ENCODE assay signal across 10 mouse cellular contexts in genomic region chr17:86464689-86465363, GRCm38 (mm10). TPM values are rescaled to one million over a fixed set of nuclear protein-coding genes. Genes with fewer than 3 reads are reported as not detected.
DNase-seq lines count a peak whose midpoint lies in the region; ATAC-seq and TF ChIP-seq lines count a peak whose summit lies in the region.
"Had no signal": no experiment of that assay in that cellular context is flagged by ENCODE, and none has a peak within 500 bp of the region (broad histone marks: within the 10 kb centered on the region; RNA-seq: fewer than 3 reads in every experiment).

No protein-coding gene starts in this region.

- no peaks in the 10 kb centered on the region for H3K9me3 ChIP-seq in intestine, postnatal 0 days (ENCODE audit: control insufficient read depth)
- no peaks in the 10 kb centered on the region for H3K9me3 ChIP-seq in midbrain, embryonic 13.5 days
- H3K9me3 ChIP-seq: megakaryocyte, embryonic 14.5 days had no signal

- TF ChIP-seq CTCF in cerebellum, adult 2 months (IDR thresholded peaks at IDR 0.05; ENCODE audit: borderline replicate concordance, insufficient read depth, low read depth, low read length): no peak
- TF ChIP-seq CTCF in intestine, postnatal 0 days (IDR thresholded peaks at IDR 0.05; ENCODE audit: low read depth): no peak

- H3K4me2 ChIP-seq in intestine, postnatal 0 days (replicated peaks; ENCODE audit: low read depth): no peak overlapping the region
- H3K4me2 ChIP-seq in midbrain, embryonic 13.5 days (replicated peaks): no peak overlapping the region

- peak; percentile 31; the same call in 1 of the 2 replicates for ATAC-seq in intestine, postnatal 0 days
- ATAC-seq in midbrain, embryonic 13.5 days: 0 out of 2 replicates have a peak, but pooled peaks have one; percentile 31
- no peak for ATAC-seq in granulocyte monocyte progenitor cell, adult 5-6 weeks (replicated peaks; ENCODE audit: poor library complexity, severe bottlenecking)
- ATAC-seq in megakaryocyte, adult 5-6 weeks (ENCODE audit: poor library complexity, severe bottlenecking): no peak

- no peak for TF ChIP-seq POLR2A in cerebellum, adult 2 months (IDR thresholded peaks at IDR 0.05; ENCODE audit: borderline replicate concordance, insufficient read depth, low read length)

- peak overlapping the region; percentile 26 for H3K27ac ChIP-seq in cerebellum, adult 2 months (ENCODE audit: insufficient read depth, low read length)
- H3K27ac ChIP-seq in intestine, postnatal 0 days (ENCODE audit: low read depth, low read length): no peak overlapping the region
- 0 out of 2 replicates have a peak overlapping the region, but pooled peaks have one; percentile 32 for H3K27ac ChIP-seq in midbrain, embryonic 13.5 days

- no peak overlapping the region for H3K9ac ChIP-seq in intestine, postnatal 0 days (ENCODE audit: low read depth, low read length)
- no peak overlapping the region for H3K9ac ChIP-seq in midbrain, embryonic 13.5 days (replicated peaks)

- H3K27me3 ChIP-seq in cerebellum, adult 2 months (ENCODE audit: control insufficient read depth, insufficient read depth, low read length): no peaks in the 10 kb centered on the region
- H3K27me3 ChIP-seq in intestine, postnatal 0 days (replicated peaks; ENCODE audit: control insufficient read depth, insufficient read depth, low read length): no peaks in the 10 kb centered on the region
- peaks cover 44% of the 10 kb centered on the region for H3K27me3 ChIP-seq in midbrain, embryonic 13.5 days

- 15% methylated on average over 16 of the region's 16 CpGs for WGBS in cerebellum, adult 2 months
- 59% methylated on average over 16 of the region's 16 CpGs for WGBS in intestine, postnatal 0 days
- 43% methylated on average over 16 of the region's 16 CpGs for WGBS in midbrain, embryonic 13.5 days

- no peak overlapping the region for H3K4me3 ChIP-seq in cerebellum, adult 2 months (replicated peaks; ENCODE audit: insufficient read depth, low read depth, low read length)
- H3K4me3 ChIP-seq in intestine, postnatal 0 days (ENCODE audit: low read depth, low read length): no peak overlapping the region
- no peak overlapping the region for H3K4me3 ChIP-seq in midbrain, embryonic 13.5 days (replicated peaks)
- H3K4me3 ChIP-seq: megakaryocyte, embryonic 14.5 days had no signal

- peak; percentile 36 for DNase-seq in gastrocnemius, postnatal 10 days
- DNase-seq in gastrocnemius, adult 18-20 months (ENCODE audit: low spot score): no peak
- peak; percentile 95 to 96 for DNase-seq in cerebellum, adult 2 months
- no peak for DNase-seq in adrenal gland, postnatal 10 days

- H3K4me1 ChIP-seq in cerebellum, adult 2 months (ENCODE audit: control insufficient read depth, insufficient read depth, low read length): peaks cover 49% of the 10 kb centered on the region
- peaks cover 7% of the 10 kb centered on the region; the same call in 1 of the 2 replicates for H3K4me1 ChIP-seq in intestine, postnatal 0 days (replicated peaks; ENCODE audit: control insufficient read depth, insufficient read depth, low read length)
- H3K4me1 ChIP-seq in midbrain, embryonic 13.5 days (replicated peaks): peaks cover 53% of the 10 kb centered on the region

- H3K36me3 ChIP-seq in intestine, postnatal 0 days (ENCODE audit: control insufficient read depth, insufficient read depth): no peaks in the 10 kb centered on the region
- H3K36me3 ChIP-seq in midbrain, embryonic 13.5 days: no peaks in the 10 kb centered on the region

RNA-seq across cellular contexts. Expression of gene Gm10309, which starts 40.2 kb away (rescaled TPM):
- total RNA-seq in gastrocnemius, postnatal 10 days (2021): under 1 TPM in 1 of 2 experiments, not detected in 1; 0.14 TPM
- under 1 TPM in 1 of 2 experiments, not detected in 1; 0.11 TPM for total RNA-seq in gastrocnemius, adult 18-20 months (2021)
- 0.06 TPM in 1 of 2 replicates, not detected in the other for polyA plus RNA-seq in cerebellum, adult 2 months (2012; rRNA removed)
- 0.12 TPM in 1 of 2 replicates, not detected in the other for polyA plus RNA-seq in intestine, postnatal 0 days (2015; fragmentation: Nextera tagmentation; extraction: Ambion mirVana)
- 0.19 and 0.38 TPM in 2 replicates for polyA plus RNA-seq in midbrain, embryonic 13.5 days (2015; fragmentation: Nextera tagmentation; extraction: Ambion mirVana)
- not detected in 2 replicates for total RNA-seq in granulocyte monocyte progenitor cell, adult 5-6 weeks (2014; fragmentation: Nextera tagmentation)
- not detected in 2 replicates for total RNA-seq in granulocyte monocyte progenitor cell, adult 5-6 weeks (2017)
- under 1 TPM in 1 of 2 experiments, not detected in 1; 0.15 TPM for total RNA-seq in adrenal gland, postnatal 10 days (2021)
- total RNA-seq in megakaryocyte, adult 5-6 weeks (2015): not detected in 2 replicates
- total RNA-seq in megakaryocyte, adult 5-6 weeks (2017): not detected in 2 replicates
- total RNA-seq: hematopoietic stem cell, adult 5-6 weeks had no signal

Comparison
In these comparisons a context has a peak if more than half of its experiments do, and no peak if none do; other contexts are left out.
1. DNase-seq: peak in gastrocnemius, postnatal 10 days (single experiment) and cerebellum, adult 2 months (2 of 2); none in gastrocnemius, adult 18-20 months (single experiment) and adrenal gland, postnatal 10 days (single experiment).
2. ATAC-seq: peak in intestine, postnatal 0 days (single experiment) and midbrain, embryonic 13.5 days (single experiment); none in granulocyte monocyte progenitor cell, adult 5-6 weeks (single experiment) and megakaryocyte, adult 5-6 weeks (single experiment).